Mouse (Mus musculus): Measurements from ENCODE around the gene App.

- TF ChIP-seq CTCF (IDR thresholded peaks at IDR 0.05; ENCODE audit: low read depth) (no peak), EP300 (IDR thresholded peaks at IDR 0.05; ENCODE audit: low read depth) (no peak)
Measured at GRCm38 (mm10) chr16:85141404-85141803, 32.2 kb downstream of the App start.
